Mouse (Mus musculus): ENCODE data around the gene Cfd.

Cfd gene

DNA sequence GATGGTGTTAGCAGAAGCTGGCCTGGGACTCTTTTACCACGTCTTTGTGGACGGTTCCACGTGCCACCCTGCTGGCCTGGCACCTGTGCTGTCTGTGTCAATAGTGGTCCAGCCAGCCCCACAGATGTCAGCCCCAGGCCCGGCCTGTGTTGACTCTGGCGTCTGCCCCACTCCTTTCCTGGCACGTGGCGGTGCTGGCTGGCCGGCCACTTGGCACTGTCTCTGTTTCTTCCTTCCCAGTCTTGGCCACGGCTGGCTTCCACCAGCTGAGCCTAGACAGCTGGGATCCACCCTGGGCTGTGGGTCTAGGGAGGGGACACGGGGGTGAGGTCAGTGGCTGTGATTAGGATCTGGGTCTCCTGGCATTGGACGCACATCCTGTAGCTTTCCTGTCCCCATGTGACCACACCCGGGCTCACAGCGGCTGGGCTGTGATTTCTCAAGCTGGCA lies 43.6 kb downstream of the Cfd start:
- DNase-seq = peak; percentile 89

DNA sequence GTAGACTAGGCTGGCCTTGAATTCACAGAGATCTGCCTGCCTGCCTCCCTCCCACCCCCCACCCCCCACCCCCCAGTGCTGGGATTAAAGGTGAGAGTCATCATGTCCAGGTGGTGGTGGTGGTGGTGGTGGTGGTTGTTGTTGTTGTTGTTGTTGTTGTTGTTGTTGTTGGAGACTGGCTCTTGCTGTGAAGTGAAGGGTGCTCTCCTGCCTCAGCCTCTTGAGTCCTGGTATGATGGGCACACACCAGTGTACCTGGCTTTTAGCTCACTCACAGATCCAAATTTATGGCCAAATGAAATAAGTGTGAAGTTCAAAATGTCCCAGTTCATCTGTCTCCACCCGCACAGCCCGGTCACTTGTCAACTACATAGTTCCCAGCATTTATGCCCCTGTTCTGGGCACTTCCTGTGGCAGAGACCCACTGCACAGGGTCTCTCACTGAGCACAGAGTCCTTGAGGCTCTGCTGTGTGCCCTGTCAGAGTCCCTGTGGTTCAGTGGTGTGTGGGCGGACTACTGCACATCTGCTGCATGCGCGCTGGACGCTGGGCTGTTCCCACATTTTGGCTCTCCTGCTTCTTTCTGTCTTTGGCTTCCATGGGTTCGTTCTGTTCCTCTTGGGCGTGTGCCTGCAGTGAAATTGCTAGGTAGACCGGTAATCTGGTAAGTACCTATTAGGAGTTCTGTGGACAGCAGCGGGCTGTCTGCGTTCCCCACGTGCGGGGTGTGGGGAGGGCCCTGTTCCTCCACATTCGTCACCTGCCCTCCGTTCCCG lies 44.3 kb downstream of the Cfd start:
- no peak for DNase-seq

DNA sequence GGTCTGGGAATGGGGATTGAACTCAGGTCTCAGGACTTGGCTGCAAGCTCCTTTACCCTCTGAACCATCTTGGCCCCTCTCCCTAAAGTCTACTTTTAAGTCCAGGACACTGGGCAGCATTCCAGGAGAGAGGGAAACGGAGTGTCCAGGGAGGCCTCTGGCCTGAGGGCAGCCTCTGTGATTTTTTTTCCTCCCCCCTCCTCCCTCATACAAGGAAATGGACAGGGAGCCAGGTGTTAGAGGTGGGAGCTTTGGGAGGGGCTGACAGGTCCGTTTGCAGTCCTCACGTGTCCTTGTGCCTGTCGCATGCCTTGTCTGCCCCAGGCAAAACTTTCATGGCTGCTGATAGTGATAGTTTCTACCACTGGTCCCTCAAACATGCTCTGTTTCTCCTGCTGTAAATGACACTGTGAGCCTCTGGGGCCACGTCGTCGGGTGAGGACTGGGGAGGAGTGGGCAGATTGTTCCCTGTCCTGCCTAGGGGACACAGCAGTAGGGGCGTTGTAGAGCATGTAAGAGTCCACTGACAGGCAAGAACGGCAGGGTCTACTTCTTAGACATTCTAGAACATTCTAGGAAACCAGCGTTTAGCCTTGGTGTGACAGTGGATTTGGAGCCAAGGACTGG lies 45.7 kb downstream of the Cfd start:
- peak; percentile 90 for DNase-seq

DNA sequence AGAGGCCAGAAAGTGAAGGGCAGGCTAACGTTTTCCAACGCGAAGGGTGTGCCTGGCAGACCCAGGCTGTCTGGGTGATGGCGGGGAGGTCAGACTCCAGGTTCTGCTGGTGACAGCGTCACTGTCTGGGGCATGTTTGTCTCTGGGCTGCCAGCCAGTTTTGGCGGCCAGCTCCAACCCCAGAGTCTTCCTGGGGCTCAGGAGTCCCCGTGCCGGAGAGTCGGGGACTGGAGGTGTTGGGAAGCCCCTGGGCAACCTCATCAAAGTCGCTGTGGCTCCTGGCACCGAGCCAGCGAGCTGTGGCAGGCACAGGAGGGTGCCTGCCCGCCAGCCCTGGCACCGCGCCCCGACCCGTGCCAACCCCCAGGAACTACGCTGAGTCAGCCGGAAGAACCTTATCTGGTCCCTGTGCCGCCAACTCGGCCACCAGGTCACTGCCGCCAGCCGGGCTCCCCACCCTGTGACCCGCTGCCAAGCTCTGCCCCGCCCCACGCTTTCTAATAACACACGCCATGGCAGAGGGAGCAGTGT lies 46.3 kb downstream of the Cfd start:
- peak; percentile 80 for DNase-seq

DNA sequence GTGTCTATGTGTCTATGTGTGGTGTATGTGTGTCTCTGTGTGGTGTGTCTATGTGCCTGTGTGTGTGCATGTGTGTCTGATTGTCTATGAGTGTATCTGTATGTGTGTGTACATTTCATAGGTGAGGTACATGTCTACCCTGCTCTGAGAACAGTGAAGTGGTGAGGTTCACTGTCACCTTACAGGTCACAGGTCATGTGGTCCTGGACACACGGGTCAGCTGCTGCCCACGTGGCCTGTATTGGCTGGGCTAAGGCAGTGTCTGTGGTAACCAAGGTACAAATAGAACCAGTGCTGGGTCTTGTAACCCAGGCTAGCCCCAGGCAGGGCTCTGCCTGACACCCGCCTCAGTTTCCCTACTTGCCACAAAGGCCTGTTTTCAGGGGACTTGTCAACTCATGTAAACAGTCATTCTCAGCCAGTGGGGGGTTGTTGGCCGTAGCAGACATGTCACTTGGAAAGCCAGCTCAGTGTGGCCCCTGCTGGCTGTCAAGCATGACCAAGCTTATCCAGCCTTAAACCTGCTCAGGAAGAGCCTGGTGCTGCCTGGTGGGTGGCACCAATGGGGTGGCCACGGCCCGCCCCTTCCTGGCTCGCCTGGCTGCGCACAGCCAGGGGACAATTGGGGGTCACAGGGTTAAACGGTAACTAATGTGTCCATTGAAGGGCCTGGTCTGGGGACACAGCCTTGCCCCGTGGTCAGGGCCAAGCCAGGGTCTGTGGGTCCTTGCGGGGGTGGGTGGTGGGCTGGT lies 47.3 kb downstream of the Cfd start:
- DNase-seq = peak; percentile 72

DNA sequence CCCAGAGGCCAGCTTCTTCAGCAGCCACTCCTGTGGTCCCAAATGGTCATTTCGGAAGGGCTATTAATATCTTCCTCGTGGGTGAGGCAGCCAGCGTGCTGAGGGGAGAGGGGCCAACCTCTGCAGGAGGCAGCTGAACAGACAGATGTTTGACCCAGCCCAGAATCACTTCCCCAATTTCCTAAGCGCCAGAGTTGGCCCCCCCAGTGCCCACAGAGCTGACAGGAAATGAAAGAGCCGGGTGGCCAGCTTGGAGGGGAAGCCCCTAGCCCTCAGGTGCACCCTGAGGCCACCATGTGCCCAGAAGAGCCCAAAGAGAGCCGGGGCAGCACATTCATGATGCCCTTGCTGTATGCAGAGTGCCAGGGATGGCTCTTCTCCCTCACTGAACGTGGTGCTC lies 50.1 kb downstream of the Cfd start:
- DNase-seq = no peak

Data from kidney, adult 9 months (tissue).